Mouse (Mus musculus) T-helper 17 cell (primary cell): ENCODE data around the gene Pcsk6.
"Not testable (repeated sequence)": the region's sequence is repeated elsewhere in the genome, so short reads cannot be mapped to it uniquely, and the experiment has no call there.

Experiments used
- in situ Hi-C, 2 experiments: fragments of 300-600 bp; cut with MboI, MseI; formaldehyde crosslinking; loops; 1 replicate in 1 of 2; 2 replicates in 1 of 2; pipeline ENCODE4 v1.15.1; 2025; ENCODE audit warnings: high pct_unique_total_duplicates in 2 of 2

Pcsk6 gene

DNA sequence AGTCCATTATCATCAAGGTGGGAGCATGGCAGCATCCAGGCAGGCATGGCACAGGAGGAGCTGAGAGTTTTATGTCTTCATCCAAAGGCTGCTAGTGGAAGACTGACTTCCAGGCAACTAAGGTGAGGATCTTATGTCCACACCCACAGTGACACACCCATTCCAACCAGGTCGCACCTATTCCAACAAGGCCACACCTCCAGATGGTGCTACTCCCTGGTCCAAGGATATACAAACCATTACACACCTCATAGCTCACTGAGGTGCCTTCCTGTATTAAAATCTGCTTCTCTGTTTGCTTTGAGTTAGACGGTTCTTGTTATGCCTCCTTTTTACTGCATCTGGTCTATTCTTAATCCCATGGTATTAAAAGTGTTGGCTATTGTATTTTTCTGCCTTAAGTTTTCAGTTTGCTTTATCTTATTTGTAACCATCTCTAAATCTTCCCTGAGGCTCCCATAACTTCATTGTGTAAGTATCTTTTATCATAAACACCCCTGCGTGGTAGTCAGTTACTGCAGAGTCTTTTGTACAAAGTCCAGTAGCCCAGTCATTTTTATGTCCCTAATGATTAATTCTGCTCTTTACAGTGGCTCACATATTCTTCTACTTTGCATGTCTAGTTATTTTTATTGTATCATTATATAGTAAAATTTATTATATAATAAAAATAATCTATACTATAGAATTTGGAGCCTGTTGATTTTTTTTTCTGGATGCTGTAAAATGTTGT is 72.9 kb downstream of the Pcsk6 start:
- in situ Hi-C loops, result not testable (repeated sequence)

GRCm38 (mm10) chr7:65935211-65935610 is 73.7 kb downstream of the Pcsk6 start:
- in situ Hi-C loops, result no loop called here

GRCm38 (mm10) chr7:65940988-65941387 is 79.5 kb downstream of the Pcsk6 start:
- in situ Hi-C loops, result no loop called here

- in situ Hi-C loops, result no loop called here
These were observed 83.9 kb downstream of the Pcsk6 start for GRCm38 (mm10) chr7:65945342-65945993.

- in situ Hi-C loops, result no loop called here
These were observed 84.9 kb downstream of the Pcsk6 start for GRCm38 (mm10) chr7:65946397-65946796.

- in situ Hi-C loops, result no loop called here
These were observed 87.4 kb downstream of the Pcsk6 start for GRCm38 (mm10) chr7:65948891-65949290.

- in situ Hi-C loops, result no loop called here
These were observed 93.0 kb downstream of the Pcsk6 start for GRCm38 (mm10) chr7:65954583-65954982.

GRCm38 (mm10) chr7:65955304-65956220 is 94.0 kb downstream of the Pcsk6 start:
- in situ Hi-C loops, result no loop called here

- in situ Hi-C loops, result no loop called here
These were observed 95.7 kb downstream of the Pcsk6 start for GRCm38 (mm10) chr7:65957245-65957644.

DNA sequence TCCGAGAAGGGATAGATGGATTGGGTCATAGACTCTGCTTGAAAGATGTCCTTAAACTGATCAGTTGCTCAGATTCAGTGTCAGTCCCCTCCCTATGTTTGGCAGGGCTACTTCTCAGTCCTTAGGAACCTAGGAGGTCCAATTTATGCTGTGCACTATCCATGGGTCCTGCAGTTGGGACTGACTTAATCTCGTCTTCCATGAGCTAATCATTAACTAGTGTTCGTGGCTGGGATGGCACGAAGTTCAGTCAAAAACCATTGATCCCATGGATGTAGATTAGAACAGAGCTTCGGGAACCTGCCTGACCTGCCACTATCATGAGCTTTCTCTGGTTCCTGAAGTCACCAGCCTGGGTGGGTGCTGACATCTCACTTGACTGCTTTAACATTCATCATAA is 96.6 kb downstream of the Pcsk6 start:
- in situ Hi-C loops, result no loop called here

- in situ Hi-C loops, result no loop called here
These were observed 97.8 kb downstream of the Pcsk6 start for GRCm38 (mm10) chr7:65959221-65959924.

- in situ Hi-C loops, result no loop called here
These were observed 101.1 kb downstream of the Pcsk6 start for GRCm38 (mm10) chr7:65962611-65963010.

- in situ Hi-C loops, result no loop called here
These were observed 102.9 kb downstream of the Pcsk6 start for GRCm38 (mm10) chr7:65964398-65964797.

GRCm38 (mm10) chr7:65971301-65971700 is 109.8 kb downstream of the Pcsk6 start:
- in situ Hi-C loops, result no loop called here

DNA sequence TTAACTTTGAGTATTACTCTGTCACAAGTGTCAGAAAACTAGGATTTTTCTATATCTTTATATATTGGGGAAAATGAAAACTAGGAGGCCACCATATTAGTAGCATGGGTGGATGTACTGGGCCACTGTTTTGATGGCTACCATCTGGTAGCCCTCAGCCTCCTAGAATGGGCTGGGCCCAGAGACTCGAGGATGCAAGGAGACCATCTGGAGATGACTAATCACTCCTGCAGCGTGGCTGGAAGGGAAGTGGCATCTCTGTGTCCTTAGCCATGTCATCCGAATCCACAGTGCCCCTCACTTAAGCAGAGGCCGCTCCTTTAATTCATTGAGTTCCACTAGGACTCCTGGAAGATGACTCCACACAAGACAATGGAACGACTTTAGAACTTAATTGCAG is 115.8 kb downstream of the Pcsk6 start:
- in situ Hi-C loops, result no loop called here

DNA sequence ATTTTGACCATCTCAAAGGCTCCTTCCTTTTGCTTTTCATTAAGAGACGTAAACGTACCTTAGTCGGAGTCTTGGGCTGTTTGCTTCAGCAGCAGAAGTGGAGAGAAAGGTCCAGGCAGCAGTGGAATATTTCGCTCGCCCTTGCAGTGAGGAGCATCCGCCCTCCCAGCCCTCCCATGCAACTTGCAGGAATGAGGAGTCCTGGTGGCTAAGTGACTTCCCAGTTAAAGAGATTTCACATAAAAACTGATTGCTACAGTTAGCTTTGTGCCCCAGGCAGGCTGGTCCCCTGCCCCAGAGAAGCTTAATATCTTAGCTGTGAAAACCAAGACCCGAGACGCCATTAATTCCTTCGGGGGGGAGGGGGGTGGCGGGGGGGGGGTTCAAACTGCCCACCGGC is 116.4 kb downstream of the Pcsk6 start:
- in situ Hi-C loops, result no loop called here

- in situ Hi-C loops, result no loop called here
These were observed 117.7 kb downstream of the Pcsk6 start for GRCm38 (mm10) chr7:65978996-65979823.

DNA sequence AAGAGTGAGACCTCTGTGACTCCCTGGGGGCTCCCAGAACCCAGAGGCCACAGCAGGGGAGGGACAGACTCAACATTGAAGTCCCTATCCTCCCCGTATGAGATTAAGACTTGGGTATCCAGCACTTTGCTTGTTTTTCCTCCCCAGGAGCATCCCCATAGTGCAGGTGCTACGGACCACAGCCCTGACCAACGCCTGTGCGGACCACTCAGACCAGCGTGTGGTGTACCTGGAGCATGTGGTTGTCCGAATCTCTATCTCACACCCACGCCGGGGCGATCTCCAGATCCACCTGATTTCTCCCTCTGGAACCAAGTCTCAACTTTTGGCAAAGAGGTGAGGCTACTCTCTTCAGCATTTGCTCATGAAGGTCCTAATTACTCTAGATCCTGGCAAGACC is 118.5 kb downstream of the Pcsk6 start:
- in situ Hi-C loops, result no loop called here

GRCm38 (mm10) chr7:65982057-65982456 is 120.5 kb downstream of the Pcsk6 start:
- in situ Hi-C loops, result no loop called here

GRCm38 (mm10) chr7:65988249-65988648 is 126.7 kb downstream of the Pcsk6 start:
- in situ Hi-C loops, result no loop called here

- in situ Hi-C loops, result no loop called here
These were observed 127.2 kb downstream of the Pcsk6 start for GRCm38 (mm10) chr7:65988709-65989108.
